Mouse (Mus musculus) left cerebral cortex, adult 11 months (tissue): ENCODE data around the gene Pms1.
"Not testable (repeated sequence)": the region's sequence is repeated elsewhere in the genome, so short reads cannot be mapped to it uniquely, and the experiment has no call there.

ENCODE experiments used
- DNase-seq: peaks from one replicate; pipeline ENCODE4 v3.0.0; 2022; ENCODE audit warnings: low spot score

Pms1 gene

GRCm38 (mm10) chr1:53296581-53297383 lies at the start of gene Pms1, which contains the start of the genes Ormdl1 and Gm28778:
Gene Pms1 (minus strand): TSS chr1:53297018.
Gene Ormdl1 (plus strand): TSS chr1:53297095.
Gene Gm28778 (plus strand): TSS chr1:53297111.
- DNase-seq = peak; percentile 92

- no peak for DNase-seq
Measured at GRCm38 (mm10) chr1:53341071-53341470, 44.3 kb upstream of the Pms1 start.

- not testable (repeated sequence) for DNase-seq
Measured at GRCm38 (mm10) chr1:53337403-53337802, 40.6 kb upstream of the Pms1 start.

GRCm38 (mm10) chr1:53335465-53335864 lies 38.6 kb upstream of the Pms1 start:
- DNase-seq = no peak

- DNase-seq = not testable (repeated sequence)
Measured at GRCm38 (mm10) chr1:53333527-53333926, 36.7 kb upstream of the Pms1 start.

- DNase-seq = no peak
Measured at GRCm38 (mm10) chr1:53324827-53325494, 28.1 kb upstream of the Pms1 start.

- no peak for DNase-seq
Measured at GRCm38 (mm10) chr1:53324277-53324676, 27.5 kb upstream of the Pms1 start.

- no peak for DNase-seq
Measured at GRCm38 (mm10) chr1:53323254-53323653, 26.4 kb upstream of the Pms1 start.

- no peak for DNase-seq
Measured at GRCm38 (mm10) chr1:53321662-53322344, 25.0 kb upstream of the Pms1 start.

GRCm38 (mm10) chr1:53312989-53313967 lies 16.5 kb upstream of the Pms1 start, which contains the start of gene Osgepl1:
Gene Osgepl1 (plus strand): TSS chr1:53313624.
- DNase-seq = peak; percentile 79

GRCm38 (mm10) chr1:53300506-53300905 lies 3.7 kb upstream of the Pms1 start:
- no peak for DNase-seq

GRCm38 (mm10) chr1:53291197-53291596 lies 5.6 kb downstream of the Pms1 start:
- DNase-seq = no peak

GRCm38 (mm10) chr1:53272646-53273045 lies 24.2 kb downstream of the Pms1 start:
- peak; percentile 22 for DNase-seq

- DNase-seq = no peak
Measured at GRCm38 (mm10) chr1:53269901-53270300, 26.9 kb downstream of the Pms1 start.

GRCm38 (mm10) chr1:53264958-53265612 lies 31.7 kb downstream of the Pms1 start:
- DNase-seq = not testable (repeated sequence)

- no peak for DNase-seq
Measured at GRCm38 (mm10) chr1:53226063-53226462, 70.8 kb downstream of the Pms1 start.

- peak; percentile 11 for DNase-seq
Measured at GRCm38 (mm10) chr1:53225616-53226015, 71.2 kb downstream of the Pms1 start.

- DNase-seq = no peak
Measured at GRCm38 (mm10) chr1:53224775-53225174, 72.0 kb downstream of the Pms1 start.

- no peak for DNase-seq
Measured at GRCm38 (mm10) chr1:53210136-53210535, 86.7 kb downstream of the Pms1 start.

- DNase-seq = no peak
Measured at GRCm38 (mm10) chr1:53203902-53204301, 92.9 kb downstream of the Pms1 start.
